Mouse (Mus musculus) adrenal gland, postnatal 10 days (tissue): Measurements from ENCODE around the gene Snph. TPM values are rescaled to one million over a fixed set of nuclear protein-coding genes. Genes with fewer than 3 reads are reported as not detected.

Source experiments
- DNase-seq: peaks from one replicate; pipeline ENCODE4 v3.0.0; 2021; ENCODE audit warnings: mixed read lengths
- total RNA-seq, 2 experiments: library from RNA; stranded (reverse); gene quantifications; 2 replicates each; pipeline ENCODE4 v1.2.3; 2021

Snph gene
- total RNA-seq, 2 experiments from 2014 or later = 6.2 to 9.1 TPM

GRCm38 (mm10) chr2:151543063-151543895 lies 89.1 kb downstream of the Snph start:
- DNase-seq = peak; percentile 79

- peak; percentile 98 for DNase-seq
Measured at GRCm38 (mm10) chr2:151542323-151543062, 89.9 kb downstream of the Snph start, which contains the start of gene Fkbp1a. TSS of gene Fkbp1a (plus strand) at chr2:151542483.

Other genes starting within 250 kb of the Snph start
- not detected for gene 4921509C19Rik, start 156.4 kb downstream of the Snph start, total RNA-seq
- gene Nsfl1c, start 138.4 kb downstream of the Snph start, total RNA-seq = 100 to 1,000 TPM; 100 to 114 TPM
- 100 to 1,000 TPM; 265 to 283 TPM for gene Fkbp1a, start 90.1 kb downstream of the Snph start, total RNA-seq
- 1 to 10 TPM; 2.2 to 2.3 TPM for gene Sdcbp2, start 60.0 kb downstream of the Snph start, total RNA-seq
- not detected for gene Rad21l, start 35.9 kb upstream of the Snph start, total RNA-seq
- gene Tmem74b, start 69.4 kb upstream of the Snph start, total RNA-seq = 1 to 10 TPM; 1.1 to 3.7 TPM
- gene Psmf1, start 111.6 kb upstream of the Snph start, total RNA-seq = 10 to 100 TPM; 37.2 to 40.5 TPM
- gene Rspo4, start 210.3 kb upstream of the Snph start, total RNA-seq = not detected